7 mouse cellular contexts compared by ENCODE assay signal in genomic region chr1:144003416-144003815, GRCm38 (mm10). TPM values are rescaled to one million over a fixed set of nuclear protein-coding genes. Genes with fewer than 3 reads are reported as not detected.
DNase-seq lines count a peak whose midpoint lies in the region; ATAC-seq and TF ChIP-seq lines count a peak whose summit lies in the region.

No protein-coding gene starts in this region.

- H3K9me3 ChIP-seq in lung, embryonic 15.5 days = no peaks in the 10 kb centered on the region
- no peaks in the 10 kb centered on the region for H3K9me3 ChIP-seq in midbrain, embryonic 13.5 days

- 0 out of 2 replicates have a peak, but pooled peaks cover 9% of the 10 kb centered on the region for H3K36me3 ChIP-seq in lung, embryonic 15.5 days
- H3K36me3 ChIP-seq in midbrain, embryonic 13.5 days = peaks cover 19% of the 10 kb centered on the region

- peak overlapping the region; percentile 60 for H3K9ac ChIP-seq in lung, embryonic 15.5 days
- H3K9ac ChIP-seq in midbrain, embryonic 13.5 days (replicated peaks) = peak overlapping the region; percentile 86

- DNase-seq in lung, postnatal 25 days (ENCODE audit: low spot score) = no peak
- DNase-seq in cerebellum, adult 2 months = peak in 1 of 2 experiments; percentile 43
- DNase-seq in frontal cortex, postnatal 25 days (ENCODE audit: low spot score in 2 of 2) = peak; percentile 25 to 30
- peak; percentile 33 to 48 for DNase-seq in left cerebral cortex, postnatal 10 days (ENCODE audit: extremely low spot score in 1 of 2, low spot score in 2 of 2)
- peak; percentile 48 for DNase-seq in testis, postnatal 10 days (ENCODE audit: low spot score)

- 3% methylated on average over 10 of the region's 10 CpGs for WGBS in lung, embryonic 15.5 days
- 2% methylated on average over 10 of the region's 10 CpGs for WGBS in cerebellum, adult 2 months
- WGBS in midbrain, embryonic 13.5 days = under 1% methylated on average over 10 of the region's 10 CpGs

- peak overlapping the region; percentile 88 for H3K4me2 ChIP-seq in lung, embryonic 15.5 days
- peak overlapping the region; percentile 87 for H3K4me2 ChIP-seq in midbrain, embryonic 13.5 days (replicated peaks)

- 0 out of 2 replicates have a peak, but pooled peaks cover 5% of the 10 kb centered on the region for H3K4me1 ChIP-seq in lung, embryonic 15.5 days
- H3K4me1 ChIP-seq in cerebellum, adult 2 months (ENCODE audit: control insufficient read depth, insufficient read depth, low read length) = no peaks in the 10 kb centered on the region
- peaks cover 45% of the 10 kb centered on the region for H3K4me1 ChIP-seq in midbrain, embryonic 13.5 days (replicated peaks)

- H3K27me3 ChIP-seq in lung, embryonic 15.5 days = no peaks in the 10 kb centered on the region
- H3K27me3 ChIP-seq in cerebellum, adult 2 months (ENCODE audit: control insufficient read depth, insufficient read depth, low read length) = no peaks in the 10 kb centered on the region
- H3K27me3 ChIP-seq in midbrain, embryonic 13.5 days = no peaks in the 10 kb centered on the region

- TF ChIP-seq CTCF in cerebellum, adult 2 months (IDR thresholded peaks at IDR 0.05; ENCODE audit: borderline replicate concordance, insufficient read depth, low read depth, low read length) = no peak

- peak overlapping the region; percentile 56 for H3K27ac ChIP-seq in lung, embryonic 15.5 days
- peak overlapping the region; percentile 72; the same call in 1 of the 2 replicates for H3K27ac ChIP-seq in cerebellum, adult 2 months (ENCODE audit: insufficient read depth, low read length)
- H3K27ac ChIP-seq in midbrain, embryonic 13.5 days = peak overlapping the region; percentile 88

- ATAC-seq in lung, embryonic 15.5 days (ENCODE audit: borderline replicate concordance, extremely low read depth, low FRiP score, low TSS enrichment) = no peak
- peak; percentile 13 for ATAC-seq in midbrain, embryonic 13.5 days

- no peak for TF ChIP-seq POLR2A in cerebellum, adult 2 months (IDR thresholded peaks at IDR 0.05; ENCODE audit: borderline replicate concordance, insufficient read depth, low read length)

- H3K4me3 ChIP-seq in lung, embryonic 15.5 days = peak overlapping the region; percentile 62
- peak overlapping the region; percentile 92 for H3K4me3 ChIP-seq in cerebellum, adult 2 months (replicated peaks; ENCODE audit: insufficient read depth, low read depth, low read length)
- peak overlapping the region; percentile 83 for H3K4me3 ChIP-seq in midbrain, embryonic 13.5 days (replicated peaks)

- intact Hi-C loops in left cerebral cortex, postnatal 10 days (cut with DNase I) = no loop called here

RNA-seq across cellular contexts. Expression of gene Rgs2, which starts 0.5 kb away (rescaled TPM):
- polyA plus RNA-seq in lung, embryonic 15.5 days (2015; fragmentation: Nextera tagmentation; extraction: Ambion mirVana) = 149 and 155 TPM in 2 replicates
- polyA plus RNA-seq in cerebellum, adult 2 months (2012; rRNA removed) = 18.3 and 20.4 TPM in 2 replicates
- 10 to 100 TPM; 59.3 to 60.5 TPM for total RNA-seq in left cerebral cortex, postnatal 10 days (2021)
- 170 and 177 TPM in 2 replicates for polyA plus RNA-seq in midbrain, embryonic 13.5 days (2015; fragmentation: Nextera tagmentation; extraction: Ambion mirVana)
